Mouse (Mus musculus): ENCODE data around the gene Nipa2. TPM values are rescaled to one million over a fixed set of nuclear protein-coding genes. Genes with fewer than 3 reads are reported as not detected.

Nipa2 gene
- polyA plus RNA-seq, 1 experiment from 2014 or later: 41.1 TPM

DNA sequence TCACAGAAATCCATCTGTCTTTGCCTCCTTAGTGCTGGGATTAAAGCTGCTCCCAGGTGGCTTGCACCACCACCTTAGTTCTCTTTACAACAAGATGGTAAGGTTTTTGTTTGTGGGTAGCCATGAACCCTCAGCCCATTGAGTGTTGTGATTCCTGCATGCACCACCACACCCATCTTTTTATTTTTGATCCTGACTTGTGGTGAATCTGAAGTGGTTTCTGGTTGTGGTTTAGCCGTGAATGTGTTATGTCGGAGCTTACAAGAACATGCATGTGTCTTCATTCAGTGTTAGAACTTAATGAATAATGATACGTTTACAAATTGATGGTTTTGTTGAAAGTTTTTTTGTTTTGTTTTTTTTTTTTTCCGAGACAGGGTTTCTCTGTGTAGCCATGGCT is 72.3 kb downstream of the Nipa2 start:
- Histone ChIP-seq H3K9me3 (replicated peaks; ENCODE audit: control insufficient read depth, low read length) (no peaks in the 10 kb centered on the region), H3K9ac (ENCODE audit: low read depth, low read length) (no peak overlapping the region), H3K36me3 (ENCODE audit: control insufficient read depth, insufficient read depth, low read length) (peaks cover 16% of the 10 kb centered on the region), H3K4me3 (ENCODE audit: low read depth, low read length) (no peak overlapping the region), H3K4me2 (no peak overlapping the region), H3K27ac (ENCODE audit: low read depth, low read length) (no peak overlapping the region), H3K27me3 (ENCODE audit: control insufficient read depth, insufficient read depth, low read length) (no peaks in the 10 kb centered on the region), H3K4me1 (ENCODE audit: control insufficient read depth, insufficient read depth, low read length) (no peaks in the 10 kb centered on the region)
- ATAC-seq (replicated peaks; ENCODE audit: insufficient number of reproducible peaks, low FRiP score, low TSS enrichment): no peak
- WGBS (ENCODE audit: insufficient replicate concordance): 88% methylated on average over 4 of the region's 4 CpGs

DNA sequence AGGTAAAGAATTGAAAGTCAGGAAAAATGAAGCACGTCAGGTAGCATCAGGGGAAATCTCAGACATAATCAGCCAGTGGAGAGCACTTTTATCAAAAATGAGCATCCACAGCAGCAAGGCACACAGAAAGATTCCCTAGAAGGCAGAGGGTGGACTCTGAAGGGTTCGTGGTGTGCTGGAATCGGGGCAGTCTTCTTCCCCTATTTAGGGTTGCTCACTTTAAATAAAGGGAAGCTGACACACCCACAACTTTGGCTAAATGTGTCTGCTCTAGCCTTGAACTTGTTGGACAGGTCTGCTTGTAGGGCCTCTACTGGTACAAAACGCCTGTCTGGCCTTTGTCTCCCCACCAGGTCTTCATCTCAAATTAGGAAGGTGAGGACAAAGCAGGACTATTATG is 73.7 kb downstream of the Nipa2 start:
- Histone ChIP-seq H3K4me2 (no peak overlapping the region), H3K9me3 (replicated peaks; ENCODE audit: control insufficient read depth, low read length) (no peaks in the 10 kb centered on the region), H3K9ac (ENCODE audit: low read depth, low read length) (no peak overlapping the region), H3K27ac (ENCODE audit: low read depth, low read length) (no peak overlapping the region), H3K27me3 (ENCODE audit: control insufficient read depth, insufficient read depth, low read length) (no peaks in the 10 kb centered on the region), H3K4me1 (ENCODE audit: control insufficient read depth, insufficient read depth, low read length) (no peaks in the 10 kb centered on the region), H3K4me3 (ENCODE audit: low read depth, low read length) (no peak overlapping the region), H3K36me3 (ENCODE audit: control insufficient read depth, insufficient read depth, low read length) (peaks cover 11% of the 10 kb centered on the region)
- 92% methylated on average over 4 of the region's 4 CpGs for WGBS (ENCODE audit: insufficient replicate concordance)
- no peak for ATAC-seq (replicated peaks; ENCODE audit: insufficient number of reproducible peaks, low FRiP score, low TSS enrichment)

Other genes starting within 250 kb of the Nipa2 start
- gene Siglech, start 194.3 kb downstream of the Nipa2 start, polyA plus RNA-seq (2014; fragmentation: Nextera tagmentation; extraction: Ambion mirVana): 0.11 TPM in 1 of 2 replicates, not detected in the other
- 16.9 and 22.5 TPM in 2 replicates for gene Tubgcp5, start 168.3 kb downstream of the Nipa2 start, polyA plus RNA-seq (2014; fragmentation: Nextera tagmentation; extraction: Ambion mirVana)
- gene Cyfip1, start 120.7 kb downstream of the Nipa2 start, polyA plus RNA-seq (2014; fragmentation: Nextera tagmentation; extraction: Ambion mirVana): 55.4 and 64.8 TPM in 2 replicates
- 4.4 and 5.4 TPM in 2 replicates for gene Nipa1, start 57.5 kb upstream of the Nipa2 start, polyA plus RNA-seq (2014; fragmentation: Nextera tagmentation; extraction: Ambion mirVana)
- gene Herc2, start 87.7 kb upstream of the Nipa2 start, polyA plus RNA-seq (2014; fragmentation: Nextera tagmentation; extraction: Ambion mirVana): 14.5 and 21.1 TPM in 2 replicates